Mouse (Mus musculus) erythroblast, embryonic 14.5 days (primary cell): ENCODE results near the gene Kctd11.

Source experiments
- GATA1 ChIP-seq: IDR thresholded peaks from 2 replicates; pipeline ENCODE4 v1.6.1; 2012; ENCODE audit warnings: low read length, inconsistent platforms, mixed read lengths
- TAL1 ChIP-seq: IDR thresholded peaks from 3 replicates; pipeline ENCODE4 v1.6.1; 2012; ENCODE audit warnings: low read length, inconsistent platforms, mixed read lengths

DNA sequence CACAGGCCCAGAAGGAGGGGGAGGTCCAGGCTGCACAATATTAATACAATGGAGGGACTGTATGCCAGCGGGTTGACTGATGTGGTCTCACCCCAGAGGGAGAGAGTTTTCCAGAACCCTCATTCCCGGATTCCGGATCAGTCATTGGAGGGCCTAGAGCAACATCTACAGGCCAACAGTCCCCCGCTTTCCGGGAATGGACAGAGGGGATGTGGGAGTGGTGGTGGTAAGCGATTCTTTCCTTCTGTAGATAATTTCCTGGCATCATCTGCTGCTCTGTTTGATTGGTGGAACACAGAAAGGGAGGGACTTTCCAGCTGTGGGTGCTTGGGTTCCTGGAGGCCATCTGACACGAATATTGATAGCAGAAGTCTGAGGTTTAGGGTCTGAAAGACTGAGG, 5.0 kb downstream of the Kctd11 start:
- TF ChIP-seq TAL1 (no peak), GATA1 (no peak)
